Mouse (Mus musculus) ovary, adult 18-20 months (tissue): ENCODE measurements at regions not wholly inside any gene's neighbourhood (a gene's known extent, or its start where the extent isn't known, plus 50 kb on each side); places are given as distances from the start of the nearest gene placed in this dataset.
"Not testable (repeated sequence)": the region's sequence is repeated elsewhere in the genome, so short reads cannot be mapped to it uniquely, and the experiment has no call there.

ENCODE experiments used
- DNase-seq: peaks from one replicate; pipeline ENCODE4 v3.0.0; 2022; ENCODE audit warnings: low spot score, mixed read lengths

DNA sequence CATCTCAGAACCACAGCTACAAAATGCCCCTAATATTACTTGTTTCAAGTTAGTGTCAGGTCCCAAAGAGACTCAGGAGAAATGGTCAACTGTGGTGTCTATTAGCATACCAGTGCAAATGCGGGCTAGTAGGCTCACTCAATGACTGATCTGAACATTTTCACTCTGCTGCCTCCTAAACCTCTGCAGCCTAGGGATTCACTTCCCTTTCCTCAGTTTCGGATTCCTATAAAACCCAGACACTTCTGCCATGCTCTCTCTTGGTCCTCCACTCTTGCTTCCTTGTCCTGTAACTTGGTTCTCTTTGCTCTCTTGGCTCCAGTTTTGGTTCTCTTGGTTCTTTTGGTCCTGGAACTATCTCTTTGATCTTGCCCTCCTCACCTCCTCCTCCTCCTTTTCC lies 206.3 kb upstream of the Spef2 start:
- DNase-seq, result no peak

DNA sequence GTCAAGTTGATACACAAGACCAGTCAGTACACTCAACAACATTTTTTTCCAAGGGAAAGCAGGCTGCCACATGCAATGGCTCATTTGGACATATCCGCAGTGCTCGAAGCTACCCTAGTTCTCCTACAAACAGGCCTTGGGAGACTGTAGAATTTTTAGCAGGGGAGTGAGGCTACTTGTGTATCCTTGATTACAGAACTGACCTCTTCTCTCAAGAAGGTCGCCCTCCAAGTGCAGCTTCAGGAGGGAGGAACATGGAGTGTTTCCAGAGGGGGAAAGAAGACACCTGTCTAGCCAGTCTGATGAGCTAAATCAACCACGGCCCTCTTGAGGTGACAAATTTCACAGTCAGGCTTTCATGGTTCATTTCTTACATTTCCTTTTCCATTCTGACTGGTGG lies 202.0 kb upstream of the Prlr start:
- no peak for DNase-seq

DNA sequence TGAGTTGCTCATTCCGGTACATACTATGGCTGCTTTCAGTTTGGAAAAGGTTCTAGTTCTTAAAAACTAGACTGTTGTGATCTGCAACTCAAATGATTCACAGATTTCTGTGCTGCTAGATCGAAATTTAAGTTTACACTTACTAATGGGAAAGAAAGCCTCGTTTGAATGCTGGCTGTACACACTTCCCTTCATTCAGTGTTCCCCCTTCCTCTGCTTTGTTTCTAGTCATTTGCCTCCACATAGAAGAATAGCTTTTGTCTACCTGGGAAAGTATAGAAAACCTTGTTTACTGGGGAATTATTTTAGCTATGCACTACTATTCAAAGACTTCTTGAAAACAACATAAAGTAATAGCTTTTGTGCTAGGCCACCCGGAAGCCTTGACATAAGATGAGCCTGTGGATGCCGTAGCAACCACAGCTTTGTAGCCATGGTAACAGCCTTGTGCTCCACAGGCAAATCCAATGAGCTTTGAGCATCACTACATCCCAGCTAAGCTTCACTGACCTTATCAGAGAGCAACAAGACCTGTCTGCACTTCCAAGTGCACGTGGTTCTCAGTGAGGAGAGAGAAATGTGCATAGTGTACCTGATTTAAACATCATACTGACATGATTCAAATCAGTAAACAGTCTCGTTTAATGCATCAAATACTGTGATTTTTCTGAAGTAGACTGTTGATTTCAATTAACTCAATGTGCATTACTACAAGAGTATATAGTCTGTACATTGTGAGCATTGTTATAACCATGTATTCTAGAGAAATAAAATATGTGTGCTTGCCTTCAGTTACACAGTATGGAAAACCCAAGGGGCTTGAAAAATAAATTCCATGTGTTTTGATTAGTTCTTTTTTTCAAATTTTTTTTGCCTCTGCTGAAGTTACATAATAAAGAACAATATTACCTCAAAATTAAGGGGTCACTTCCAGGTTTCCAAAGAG lies 165.5 kb upstream of the Prlr start:
- no peak for DNase-seq

DNA sequence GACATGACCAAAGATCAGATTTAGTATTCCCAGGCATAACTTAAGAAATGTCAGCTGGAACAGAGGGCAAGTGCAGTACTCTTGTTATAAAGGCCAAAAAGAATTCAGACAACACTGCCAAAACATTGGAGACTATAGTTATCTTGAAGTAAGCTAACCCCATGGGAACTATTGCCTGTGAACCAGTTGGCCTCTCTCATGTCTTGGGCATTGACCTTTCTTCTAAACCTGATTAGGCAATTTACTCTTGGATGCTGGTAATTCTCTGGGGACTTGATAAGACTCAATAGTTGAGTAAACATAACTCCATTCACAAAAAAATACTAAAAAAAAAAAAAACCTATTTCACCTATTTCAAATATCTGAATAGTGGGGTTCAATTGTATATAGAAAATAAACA lies 159.8 kb upstream of the Prlr start:
- DNase-seq, result no peak

DNA sequence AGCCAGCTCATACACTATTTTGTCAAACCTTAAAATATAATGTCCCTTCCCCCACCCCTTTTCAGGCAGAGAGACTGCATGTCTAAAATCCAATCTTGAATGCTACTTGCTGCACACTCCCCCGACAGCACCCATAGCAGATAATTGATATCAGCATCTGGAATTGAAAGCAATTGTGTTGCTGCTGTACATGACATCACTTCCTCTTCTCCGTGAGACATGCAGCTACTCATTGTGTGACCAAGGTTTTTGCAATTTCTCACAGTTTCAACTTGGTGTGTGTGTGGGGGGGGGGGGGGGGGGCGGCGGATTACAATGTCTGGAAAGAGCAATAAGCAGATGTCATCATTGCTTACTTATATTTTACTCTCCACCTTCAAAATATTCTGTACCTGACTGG lies 147.1 kb upstream of the Prlr start:
- DNase-seq, result no peak

DNA sequence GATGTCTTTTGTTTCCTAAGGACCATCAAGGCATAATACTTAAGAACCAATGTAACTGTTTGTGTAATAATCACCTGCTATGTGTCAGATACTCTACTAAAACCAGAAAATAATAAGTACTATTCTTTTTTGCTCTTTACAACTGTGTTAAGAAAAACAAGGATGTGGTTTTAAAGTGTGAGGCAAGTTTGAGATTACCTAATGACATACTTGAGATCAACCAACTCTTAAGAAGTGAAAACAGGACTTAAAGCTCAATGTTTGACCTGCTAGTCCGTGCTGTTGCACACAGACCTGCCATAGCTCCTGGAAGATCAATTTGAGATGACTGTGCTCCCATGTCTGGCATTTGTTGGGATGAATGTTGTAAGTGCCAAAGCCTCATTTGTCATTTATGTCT lies 141.5 kb upstream of the Prlr start:
- DNase-seq, result no peak

DNA sequence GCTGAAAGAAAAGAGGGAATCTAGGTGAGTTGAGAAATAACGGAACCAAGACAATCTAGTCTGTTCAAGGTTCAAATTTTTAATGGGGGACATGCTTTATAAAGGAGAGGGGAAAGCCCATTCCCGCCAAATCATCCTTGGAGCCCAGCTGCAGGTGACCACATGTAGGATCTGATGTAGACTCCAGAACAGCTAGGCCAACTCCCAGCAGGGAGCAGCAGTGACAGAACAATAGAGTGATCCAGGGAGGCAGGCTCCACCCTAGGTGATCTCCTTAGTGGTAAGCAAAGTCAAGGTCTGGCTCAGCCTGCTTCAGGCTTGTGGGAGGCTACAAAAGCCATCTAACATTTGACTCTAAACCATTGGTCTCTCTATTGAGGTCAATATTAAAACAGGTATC lies 140.5 kb upstream of the Prlr start:
- not testable (repeated sequence) for DNase-seq

DNA sequence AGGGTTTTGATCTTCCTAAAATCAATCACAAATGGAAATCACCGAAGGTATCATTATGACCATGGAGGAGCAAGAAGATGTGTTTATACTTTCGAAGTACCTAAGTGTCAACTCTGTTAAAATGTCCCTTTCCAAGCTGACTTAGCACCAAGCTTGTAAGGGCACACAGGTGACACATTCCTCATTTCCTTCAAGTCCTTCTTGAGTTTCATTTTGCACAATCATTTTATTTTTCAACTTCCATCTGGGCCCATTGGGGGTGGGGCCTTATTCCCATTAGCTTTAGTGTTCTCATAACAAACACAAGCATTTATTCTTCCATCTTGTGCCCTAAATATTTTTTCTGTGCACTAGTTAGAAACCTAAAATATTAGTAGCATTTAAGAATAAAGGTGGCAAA lies 103.5 kb upstream of the Prlr start:
- DNase-seq, result no peak

DNA sequence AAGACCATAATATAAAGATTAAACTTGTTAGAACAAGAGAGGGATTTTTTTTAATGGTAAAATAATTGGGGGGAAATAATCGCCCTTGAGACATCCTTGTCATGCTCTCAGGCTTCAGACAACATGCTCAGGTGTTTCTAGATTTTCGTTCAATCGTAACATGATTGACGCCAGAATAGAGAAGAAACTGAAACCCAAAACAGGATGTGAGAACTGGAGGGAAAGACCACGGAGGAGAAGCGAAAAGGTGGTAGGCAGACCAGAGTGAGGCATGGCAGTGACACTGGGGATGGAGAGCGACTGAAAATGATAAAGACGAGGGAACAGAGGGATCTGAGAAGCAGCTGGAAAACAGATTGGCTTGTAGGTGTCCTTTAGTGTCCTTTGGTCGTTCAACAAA lies 102.1 kb upstream of the Prlr start:
- DNase-seq, result no peak

DNA sequence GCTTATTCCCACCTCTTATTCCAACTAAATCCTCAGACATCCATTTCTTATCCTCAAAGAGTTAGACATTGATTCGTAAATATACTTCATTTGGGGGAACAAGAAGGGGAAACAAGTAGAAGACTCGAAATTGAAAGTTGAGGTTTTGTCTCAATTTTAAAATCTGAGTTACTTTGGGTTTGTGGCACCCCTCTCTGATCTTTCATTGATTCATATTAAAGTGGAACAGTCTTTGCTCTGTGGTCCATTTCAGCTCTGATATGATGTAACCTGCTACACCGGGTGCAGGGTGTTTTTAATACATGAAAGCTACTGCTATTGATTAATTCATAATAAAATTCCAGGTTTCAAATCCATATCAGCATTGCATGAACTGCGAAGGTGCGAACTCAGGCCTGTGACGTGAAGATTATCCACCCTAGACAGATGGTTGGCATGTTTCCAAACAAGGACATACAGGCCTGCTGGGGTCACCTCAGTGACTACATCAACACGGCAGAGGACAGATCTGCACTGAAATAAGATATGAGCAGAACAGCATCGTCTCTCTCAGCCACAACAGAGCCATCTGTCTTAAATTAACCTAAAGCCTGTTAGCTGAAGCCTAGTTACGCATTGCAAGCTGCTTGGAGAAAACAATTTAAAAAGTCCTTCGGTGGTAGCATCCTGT lies 101.5 kb upstream of the Prlr start:
- no peak for DNase-seq

DNA sequence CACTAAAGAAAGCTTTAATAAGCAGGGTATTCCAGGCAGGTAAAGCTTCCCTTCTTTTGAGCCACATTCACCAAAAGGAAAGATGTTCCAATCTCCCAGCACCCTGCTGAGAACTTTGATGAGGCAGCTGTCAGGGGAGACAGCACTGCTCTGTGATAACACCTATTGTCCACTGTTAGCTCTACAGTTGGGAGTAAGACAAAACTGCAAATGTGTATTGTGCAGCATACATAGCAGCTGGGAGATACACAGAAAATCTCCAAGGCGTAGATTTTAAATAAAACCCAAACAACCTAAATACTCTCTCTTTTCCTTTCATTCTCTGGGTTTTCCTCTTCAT lies 101.0 kb upstream of the Prlr start:
- DNase-seq, result no peak

DNA sequence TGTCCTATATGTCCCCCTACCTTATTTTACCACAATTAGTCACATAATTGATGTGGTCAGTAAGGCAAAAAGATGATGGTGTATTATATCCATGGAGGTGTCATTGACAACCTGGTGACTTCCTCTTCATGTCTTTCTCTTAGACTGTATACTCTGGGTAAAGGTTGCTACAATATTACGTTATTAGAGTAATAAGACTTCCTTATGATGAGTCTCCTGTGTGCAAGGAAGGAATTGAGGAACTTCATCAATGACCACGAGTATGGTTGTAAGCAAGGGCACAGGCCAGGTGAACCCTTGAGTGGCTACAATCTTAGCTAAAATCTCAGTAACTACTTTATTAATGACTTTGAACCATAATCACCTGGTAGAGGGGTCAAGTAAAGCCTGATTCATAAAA lies 98.6 kb upstream of the Prlr start:
- no peak for DNase-seq

DNA sequence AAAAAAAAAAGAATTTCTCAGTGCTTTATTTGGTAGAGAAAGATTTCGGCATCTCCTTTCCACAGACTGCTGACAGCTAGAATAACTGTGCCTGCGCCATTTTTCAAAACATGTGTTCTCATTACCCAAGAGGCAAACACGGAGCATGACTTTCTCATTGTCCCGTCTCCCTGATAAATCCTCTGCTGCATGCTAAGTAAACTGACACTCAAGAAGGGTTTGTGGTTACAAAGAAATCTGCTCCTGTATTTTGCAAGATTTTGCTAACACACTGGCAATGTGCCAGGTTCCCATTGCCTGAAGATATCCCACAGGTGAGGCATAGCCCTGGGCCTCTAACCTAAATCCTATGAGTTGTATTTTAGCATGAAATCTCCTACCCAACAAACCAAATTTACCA lies 97.5 kb upstream of the Prlr start:
- no peak for DNase-seq

DNA sequence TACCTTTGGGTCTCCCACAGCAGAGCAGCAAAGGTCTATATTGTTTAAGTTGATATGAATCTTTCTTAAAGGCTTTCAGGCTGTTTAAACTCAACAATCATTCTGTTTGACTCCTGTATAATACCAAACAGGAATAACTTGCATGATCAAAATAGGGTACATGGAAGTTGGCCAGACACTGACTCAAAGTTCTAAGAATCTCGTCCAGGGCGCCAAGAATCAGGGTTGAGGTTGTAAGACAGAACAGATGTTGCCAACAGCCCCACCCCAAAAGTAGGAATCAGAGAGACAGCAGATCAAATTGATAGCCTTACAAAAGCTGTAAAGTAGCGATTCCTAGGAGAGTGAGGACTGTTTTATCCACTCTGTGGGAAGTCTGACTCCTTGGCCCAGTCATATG lies 88.3 kb upstream of the Prlr start:
- DNase-seq, result peak; percentile 4

DNA sequence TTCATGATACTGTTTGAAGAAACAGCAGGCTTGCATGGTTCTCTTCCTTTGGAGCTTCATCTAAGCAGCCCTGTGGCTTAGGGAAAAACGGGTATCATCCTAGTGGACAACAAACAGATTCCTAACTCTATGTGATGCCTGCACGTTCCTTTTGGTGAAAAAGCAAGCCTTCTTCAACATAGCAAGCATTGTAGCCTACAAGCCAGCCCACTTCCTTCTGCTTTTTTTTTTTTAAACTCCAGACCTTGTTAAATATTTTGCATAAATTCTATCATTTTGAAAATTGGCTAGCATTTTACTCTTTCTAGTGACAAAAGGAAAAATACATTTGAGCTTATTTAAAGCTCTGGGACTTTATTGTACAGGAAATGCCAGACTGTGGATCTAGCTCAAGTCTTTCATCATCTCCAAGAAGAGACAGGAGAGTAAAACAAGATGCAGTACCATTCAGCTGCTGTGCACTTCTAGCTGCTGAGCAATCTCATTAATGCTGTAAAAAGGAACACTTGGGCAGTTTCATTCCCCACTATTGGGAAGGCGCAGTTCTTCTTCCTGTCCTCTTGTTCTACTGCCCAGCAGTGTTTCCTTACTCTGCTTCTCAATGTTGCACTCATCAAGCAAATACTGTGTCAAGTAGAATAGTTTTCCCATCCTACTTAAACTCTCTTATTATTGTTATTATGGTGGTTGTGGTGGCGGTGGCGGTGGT lies 86.5 kb upstream of the Prlr start:
- no peak for DNase-seq

DNA sequence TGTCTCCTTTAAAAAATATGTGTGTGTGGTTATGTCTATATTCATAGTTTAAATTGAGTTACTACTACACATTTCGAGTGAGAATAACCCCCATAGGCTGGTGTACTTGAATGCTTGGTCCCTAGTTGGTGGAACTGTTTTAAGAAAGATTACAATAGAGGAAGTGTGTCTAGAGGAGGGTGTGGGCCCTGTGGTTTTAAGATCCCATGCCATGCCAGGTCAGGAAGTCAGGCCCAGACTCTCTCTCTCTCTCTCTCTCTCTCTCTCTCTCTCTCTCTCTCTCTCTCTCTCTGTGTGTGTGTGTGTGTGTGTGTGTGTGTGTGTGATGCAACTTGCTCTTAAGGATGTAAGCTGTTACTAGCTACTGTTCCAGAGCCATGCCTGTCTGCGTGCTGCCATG lies 73.7 kb upstream of the Prlr start:
- no peak for DNase-seq

DNA sequence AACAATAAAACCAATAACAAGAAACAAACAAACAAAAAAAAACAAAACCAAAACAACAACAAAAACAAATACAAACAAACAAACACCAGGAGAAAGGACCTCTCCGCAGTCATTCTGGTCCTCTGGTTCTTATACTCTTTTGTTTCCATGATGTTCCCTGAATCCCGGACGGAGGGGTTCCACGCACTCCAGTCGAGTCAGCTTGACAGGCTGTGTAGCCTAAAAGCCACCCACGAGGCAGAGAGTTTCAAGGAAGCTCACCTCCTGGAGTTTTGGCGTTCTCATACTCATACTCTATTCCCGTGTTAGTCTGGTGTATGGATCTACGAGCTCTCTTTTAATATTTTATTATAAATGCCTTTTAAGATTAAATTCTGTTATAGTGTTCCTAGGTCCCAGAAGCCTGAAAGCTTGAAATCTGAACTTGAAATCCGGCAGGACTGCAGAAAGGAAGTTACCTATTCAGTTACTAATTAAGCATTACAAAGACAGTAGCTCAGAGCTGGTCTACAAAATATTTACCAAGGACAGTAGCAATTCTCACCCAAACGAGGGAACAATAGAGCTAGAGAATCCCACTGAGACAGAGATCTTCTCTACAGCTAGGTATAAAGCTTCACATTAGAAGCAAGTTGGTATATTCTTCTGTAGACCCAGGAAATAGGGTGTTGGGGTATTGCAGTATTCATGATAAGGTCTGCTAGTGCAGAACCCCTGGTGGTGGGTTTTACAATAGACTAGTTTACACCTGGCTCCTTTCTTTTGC lies 71.6 kb upstream of the Prlr start:
- not testable (repeated sequence) for DNase-seq

DNA sequence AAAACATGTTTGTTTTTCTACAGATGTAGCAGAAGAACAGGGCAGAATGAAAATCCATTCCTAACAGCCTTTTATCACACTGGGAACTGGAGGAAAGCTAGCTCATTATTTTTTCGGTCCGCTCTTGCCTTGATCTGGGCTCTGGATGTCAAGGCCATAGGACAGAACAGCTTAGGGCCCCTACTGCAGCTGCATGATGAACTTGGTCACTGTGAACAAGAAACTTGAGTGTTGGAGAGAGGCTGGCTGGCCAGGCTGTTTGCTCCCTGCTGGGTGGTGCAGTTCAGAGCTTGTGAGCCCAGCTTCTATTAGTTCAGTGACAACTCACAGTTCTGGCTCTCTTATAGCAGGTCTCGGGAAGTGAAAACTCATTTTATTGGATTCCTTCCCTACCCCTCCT lies 70.2 kb upstream of the Prlr start:
- peak; percentile 34 for DNase-seq
